Mouse (Mus musculus): Measurements from ENCODE around the gene Cabp7. TPM values are rescaled to one million over a fixed set of nuclear protein-coding genes. Genes with fewer than 3 reads are reported as not detected.

The Cabp7 gene
- polyA plus RNA-seq (2012; rRNA removed) = 29.8 and 54.4 TPM in 2 replicates

DNA sequence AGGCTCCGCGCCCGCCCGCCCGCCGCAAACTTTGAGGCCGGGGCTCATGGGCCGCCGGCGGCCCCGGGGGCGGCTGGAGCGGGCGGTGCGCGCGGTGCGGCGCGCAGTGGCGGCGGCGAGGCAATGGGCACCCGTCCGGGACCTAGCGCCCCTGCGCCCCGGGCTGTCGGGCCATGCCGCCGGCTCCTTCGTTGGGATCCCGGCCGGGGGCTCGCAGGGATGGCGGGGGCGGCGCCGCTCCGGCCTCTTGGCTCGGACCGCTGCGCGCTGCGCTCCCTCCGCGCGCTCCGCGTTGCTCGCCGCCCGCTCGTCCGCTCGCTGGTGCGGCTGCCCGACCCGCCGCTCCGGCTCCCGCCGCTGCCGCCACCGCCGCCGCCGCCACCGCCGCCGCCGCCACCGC is at the start of gene Cabp7:
TSS of gene Cabp7 (minus strand) at position 46 of the 400 bp plus-strand sequence.
- Histone ChIP-seq H3K27ac (ENCODE audit: insufficient read depth, low read length) (no peak within 1 kb of the TSS), H3K4me1 (ENCODE audit: control insufficient read depth, insufficient read depth, low read length) (no peaks in the 10 kb centered on the region), H3K4me3 (ENCODE audit: insufficient read depth, low read length) (peak within 1 kb of the TSS; percentile 35)
- no peak for TF ChIP-seq POLR2A (IDR thresholded peaks at IDR 0.05; ENCODE audit: extremely low read depth, insufficient read depth, low read length)

DNA sequence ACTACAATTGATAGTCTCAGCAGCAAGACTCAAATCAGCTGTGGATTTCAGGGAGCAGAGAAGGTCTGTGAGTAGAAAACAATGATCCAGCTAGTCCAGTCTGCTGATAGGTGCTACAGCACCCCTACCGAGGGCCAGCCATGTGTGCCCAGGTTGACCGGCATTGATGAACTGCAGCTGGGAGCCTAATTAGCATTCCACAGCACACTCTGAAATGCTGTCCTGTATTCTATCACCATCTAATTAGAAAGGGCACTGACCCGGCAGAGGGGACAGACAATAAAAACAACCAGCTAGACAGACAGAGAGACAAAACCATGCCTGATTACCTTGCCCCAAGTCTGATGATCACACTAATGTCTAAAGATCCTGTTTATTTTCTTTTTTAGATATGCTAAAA is 46.4 kb upstream of the Cabp7 start:
- Histone ChIP-seq H3K4me1 (ENCODE audit: control insufficient read depth, insufficient read depth, low read length) (no peaks in the 10 kb centered on the region), H3K4me3 (ENCODE audit: insufficient read depth, low read length) (no peak overlapping the region), H3K27ac (ENCODE audit: insufficient read depth, low read length) (no peak overlapping the region)
- TF ChIP-seq POLR2A (IDR thresholded peaks at IDR 0.05; ENCODE audit: extremely low read depth, insufficient read depth, low read length) (no peak), CTCF (IDR thresholded peaks at IDR 0.05; ENCODE audit: extremely low read depth, insufficient read depth, low read length) (no peak)

DNA sequence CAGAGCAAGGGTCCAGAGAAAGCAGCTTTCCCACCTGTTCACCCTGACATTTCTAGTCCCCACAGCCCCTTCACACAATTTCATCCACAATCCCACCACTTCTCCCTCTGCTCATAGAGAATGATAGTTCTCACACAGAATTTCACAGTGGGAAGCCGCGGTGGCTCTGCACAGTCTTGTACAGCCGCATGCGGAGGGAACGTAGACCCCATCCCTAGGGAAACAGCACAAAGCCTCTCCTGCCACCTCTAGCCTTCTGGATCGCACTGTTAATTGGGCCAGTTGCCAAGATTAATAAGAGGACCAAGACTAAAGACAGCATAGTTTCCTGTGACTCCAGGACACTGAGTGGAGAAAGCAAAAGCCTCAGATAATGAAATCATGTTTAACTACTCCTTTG is 45.0 kb upstream of the Cabp7 start:
- no peak overlapping the region for H3K27ac ChIP-seq (ENCODE audit: insufficient read depth, low read length)
- TF ChIP-seq POLR2A (IDR thresholded peaks at IDR 0.05; ENCODE audit: extremely low read depth, insufficient read depth, low read length) = no peak
- no peak for TF ChIP-seq CTCF (IDR thresholded peaks at IDR 0.05; ENCODE audit: extremely low read depth, insufficient read depth, low read length)
- no peak overlapping the region for H3K4me3 ChIP-seq (ENCODE audit: insufficient read depth, low read length)
- no peaks in the 10 kb centered on the region for H3K4me1 ChIP-seq (ENCODE audit: control insufficient read depth, insufficient read depth, low read length)

DNA sequence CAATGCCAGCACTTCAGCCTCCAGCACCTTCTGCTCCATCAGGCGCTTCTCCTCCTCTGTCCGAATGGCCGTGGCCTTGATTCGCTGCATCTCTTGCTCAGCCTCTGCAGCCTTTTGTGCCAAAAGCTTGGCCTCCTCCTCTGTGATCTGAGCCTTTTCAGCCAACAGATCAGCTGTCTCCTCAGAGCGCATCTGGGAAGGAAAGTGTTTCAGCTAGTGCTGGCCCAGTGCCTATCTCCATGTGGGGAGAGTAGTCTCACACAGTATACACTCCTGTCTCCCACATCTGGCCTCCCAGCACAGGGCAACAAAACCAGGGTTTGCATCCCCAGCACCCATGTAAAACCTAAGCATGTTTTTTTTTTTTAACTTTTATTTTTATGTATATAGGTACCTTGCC is 43.1 kb upstream of the Cabp7 start:
- no peak overlapping the region for H3K4me3 ChIP-seq (ENCODE audit: insufficient read depth, low read length)
- H3K27ac ChIP-seq (ENCODE audit: insufficient read depth, low read length) = no peak overlapping the region
- H3K4me1 ChIP-seq (ENCODE audit: control insufficient read depth, insufficient read depth, low read length) = no peaks in the 10 kb centered on the region
- TF ChIP-seq CTCF (IDR thresholded peaks at IDR 0.05; ENCODE audit: extremely low read depth, insufficient read depth, low read length) = no peak
- TF ChIP-seq POLR2A (IDR thresholded peaks at IDR 0.05; ENCODE audit: extremely low read depth, insufficient read depth, low read length) = no peak

DNA sequence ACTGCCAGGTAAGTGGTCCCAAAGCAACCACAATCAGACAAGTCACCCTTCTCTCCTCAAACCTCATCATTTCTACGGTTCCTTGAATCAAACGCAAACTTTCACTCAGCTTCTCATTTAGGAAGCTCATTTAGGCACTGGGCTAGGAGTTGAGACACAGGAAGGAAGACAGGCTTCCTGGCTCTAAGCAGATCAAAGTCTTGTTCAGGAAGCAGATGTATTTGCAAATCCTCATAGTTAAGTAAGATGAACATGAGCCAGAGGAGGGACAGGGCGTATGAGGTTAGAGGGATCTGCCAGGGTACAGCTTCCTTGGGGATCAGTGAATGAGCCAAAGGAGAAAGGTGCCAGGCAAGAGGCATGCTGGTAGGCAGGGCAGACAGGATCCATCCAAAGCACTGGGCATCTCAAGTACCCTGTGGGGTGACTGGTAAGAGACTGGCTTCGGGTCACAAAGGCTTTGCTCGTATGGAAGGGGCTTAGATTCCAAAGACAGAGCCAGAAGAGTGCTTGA is 38.1 kb upstream of the Cabp7 start:
- no peak overlapping the region for H3K27ac ChIP-seq (ENCODE audit: insufficient read depth, low read length)
- H3K4me1 ChIP-seq (ENCODE audit: control insufficient read depth, insufficient read depth, low read length) = no peaks in the 10 kb centered on the region
- TF ChIP-seq CTCF (IDR thresholded peaks at IDR 0.05; ENCODE audit: extremely low read depth, insufficient read depth, low read length) = no peak
- no peak for TF ChIP-seq POLR2A (IDR thresholded peaks at IDR 0.05; ENCODE audit: extremely low read depth, insufficient read depth, low read length)

DNA sequence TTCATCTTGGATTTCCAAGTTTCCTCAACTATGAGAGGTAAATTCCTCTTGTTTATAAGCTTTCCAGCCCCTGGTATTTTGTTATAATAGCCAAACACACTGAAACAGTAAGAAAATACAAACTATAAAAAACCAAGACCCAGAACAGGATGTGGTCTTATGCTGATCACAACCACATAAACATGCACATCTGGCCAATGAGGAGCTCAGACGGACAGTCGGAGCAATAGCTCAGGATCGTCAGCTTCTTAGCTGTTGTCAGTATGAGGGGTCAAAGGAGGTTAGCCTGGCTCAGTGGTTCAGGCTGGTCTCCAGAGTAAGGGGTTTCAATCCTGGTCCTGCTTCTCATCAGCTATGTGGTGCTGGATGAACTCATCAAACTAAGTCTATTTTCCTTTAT is 36.5 kb upstream of the Cabp7 start:
- H3K27ac ChIP-seq (ENCODE audit: insufficient read depth, low read length) = no peak overlapping the region
- no peaks in the 10 kb centered on the region for H3K4me1 ChIP-seq (ENCODE audit: control insufficient read depth, insufficient read depth, low read length)
- no peak for TF ChIP-seq CTCF (IDR thresholded peaks at IDR 0.05; ENCODE audit: extremely low read depth, insufficient read depth, low read length)
- TF ChIP-seq POLR2A (IDR thresholded peaks at IDR 0.05; ENCODE audit: extremely low read depth, insufficient read depth, low read length) = no peak
- no peak overlapping the region for H3K4me3 ChIP-seq (ENCODE audit: insufficient read depth, low read length)

More for the DNA sequence above, 38.1 kb upstream of the Cabp7 start:
- H3K4me3 ChIP-seq (ENCODE audit: insufficient read depth, low read length) = no peak overlapping the region

DNA sequence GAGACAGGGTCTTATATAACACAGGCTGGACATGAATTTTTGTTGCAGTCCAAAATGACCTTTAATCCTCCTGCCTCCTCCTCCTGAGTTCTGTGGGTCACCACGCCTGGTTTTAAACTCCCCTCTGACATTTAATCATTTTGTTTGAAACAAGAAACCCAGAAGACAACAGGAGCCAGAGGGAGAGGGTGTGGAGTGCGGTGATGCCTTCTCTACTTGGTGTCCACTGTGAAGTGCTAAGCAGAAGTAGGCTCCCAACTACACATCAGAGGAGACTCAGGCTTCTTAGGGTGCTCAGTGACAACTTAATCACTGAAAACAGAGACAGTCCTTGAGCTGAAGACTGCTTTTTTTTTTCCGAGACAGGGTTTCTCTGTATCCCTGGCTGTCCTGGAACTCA is 34.3 kb upstream of the Cabp7 start:
- H3K27ac ChIP-seq (ENCODE audit: insufficient read depth, low read length) = no peak overlapping the region
- no peak for TF ChIP-seq CTCF (IDR thresholded peaks at IDR 0.05; ENCODE audit: extremely low read depth, insufficient read depth, low read length)
- no peak for TF ChIP-seq POLR2A (IDR thresholded peaks at IDR 0.05; ENCODE audit: extremely low read depth, insufficient read depth, low read length)
- H3K4me3 ChIP-seq (ENCODE audit: insufficient read depth, low read length) = no peak overlapping the region
- no peaks in the 10 kb centered on the region for H3K4me1 ChIP-seq (ENCODE audit: control insufficient read depth, insufficient read depth, low read length)

DNA sequence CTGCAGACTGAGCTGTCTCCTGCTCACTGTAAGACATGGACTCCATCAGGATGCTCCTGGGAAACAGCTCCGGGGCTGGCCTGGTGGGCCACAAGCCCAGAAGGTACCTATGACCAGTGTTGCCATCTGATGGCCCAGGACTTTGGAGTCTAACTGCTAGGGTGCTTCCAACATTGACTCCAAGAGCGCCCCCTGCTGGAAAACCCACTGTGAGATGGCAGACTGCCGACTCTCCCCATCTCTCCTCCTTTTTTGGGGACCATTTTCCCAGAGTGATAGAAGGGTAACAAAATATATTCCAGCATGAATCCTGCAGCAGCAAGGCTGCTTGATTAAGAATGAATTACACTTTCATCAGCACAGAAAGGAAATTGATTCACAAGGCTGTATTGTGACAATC is 26.3 kb upstream of the Cabp7 start:
- no peak overlapping the region for H3K27ac ChIP-seq (ENCODE audit: insufficient read depth, low read length)
- TF ChIP-seq POLR2A (IDR thresholded peaks at IDR 0.05; ENCODE audit: extremely low read depth, insufficient read depth, low read length) = no peak
- TF ChIP-seq CTCF (IDR thresholded peaks at IDR 0.05; ENCODE audit: extremely low read depth, insufficient read depth, low read length) = peak; percentile 48

DNA sequence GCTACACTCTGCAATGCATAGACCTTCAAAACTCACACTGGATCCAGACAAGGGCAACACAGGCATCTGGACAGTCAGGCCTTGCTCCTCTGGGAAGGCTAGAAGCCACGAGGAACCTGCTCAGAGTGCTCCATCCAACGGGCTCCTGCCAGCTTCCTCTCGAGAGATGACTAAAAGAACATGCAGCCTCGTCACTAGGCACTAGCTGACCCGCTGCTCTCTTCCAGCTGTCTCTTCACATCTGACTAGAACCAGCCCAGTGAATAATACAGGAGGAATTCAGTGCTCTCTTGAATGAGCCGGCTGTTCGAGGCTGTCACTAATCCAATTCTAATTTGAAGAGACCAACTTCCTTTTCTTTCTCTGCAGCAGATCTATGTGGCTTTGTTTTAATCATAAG is 25.2 kb upstream of the Cabp7 start:
- TF ChIP-seq CTCF (IDR thresholded peaks at IDR 0.05; ENCODE audit: extremely low read depth, insufficient read depth, low read length) (no peak), POLR2A (IDR thresholded peaks at IDR 0.05; ENCODE audit: extremely low read depth, insufficient read depth, low read length) (no peak)
- 0 out of 2 replicates have a peak, but pooled peaks cover 2% of the 10 kb centered on the region for H3K4me1 ChIP-seq (ENCODE audit: control insufficient read depth, insufficient read depth, low read length)
- H3K27ac ChIP-seq (ENCODE audit: insufficient read depth, low read length) = no peak overlapping the region
- H3K4me3 ChIP-seq (ENCODE audit: insufficient read depth, low read length) = no peak overlapping the region

More for the DNA sequence above, 26.3 kb upstream of the Cabp7 start:
- Histone ChIP-seq H3K4me3 (ENCODE audit: insufficient read depth, low read length) (no peak overlapping the region), H3K4me1 (ENCODE audit: control insufficient read depth, insufficient read depth, low read length) (0 out of 2 replicates have a peak, but pooled peaks cover 2% of the 10 kb centered on the region)

DNA sequence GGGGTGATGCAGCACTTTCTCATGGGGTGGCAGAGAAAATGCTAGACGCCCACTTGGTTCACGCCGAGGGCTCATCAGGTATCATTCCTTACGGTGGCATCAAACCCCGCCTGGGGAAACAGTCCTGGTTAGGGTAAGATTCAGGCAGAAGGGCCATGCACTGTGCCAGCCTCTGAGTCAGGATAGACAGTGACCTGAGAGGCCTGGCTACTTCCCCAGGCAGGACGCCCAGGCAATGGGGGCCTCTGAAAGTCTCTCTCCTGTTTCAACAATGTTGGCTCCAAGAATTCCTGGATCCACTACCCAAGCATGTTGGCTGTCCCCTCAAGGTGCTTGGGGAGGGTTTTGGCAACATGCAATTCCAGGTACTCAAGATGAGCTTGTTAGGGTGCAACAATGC is 23.3 kb upstream of the Cabp7 start:
- TF ChIP-seq POLR2A (IDR thresholded peaks at IDR 0.05; ENCODE audit: extremely low read depth, insufficient read depth, low read length) (no peak), CTCF (IDR thresholded peaks at IDR 0.05; ENCODE audit: extremely low read depth, insufficient read depth, low read length) (no peak)
- Histone ChIP-seq H3K4me3 (ENCODE audit: insufficient read depth, low read length) (no peak overlapping the region), H3K4me1 (ENCODE audit: control insufficient read depth, insufficient read depth, low read length) (0 out of 2 replicates have a peak, but pooled peaks cover 2% of the 10 kb centered on the region), H3K27ac (ENCODE audit: insufficient read depth, low read length) (no peak overlapping the region)
